Mouse (Mus musculus) limb, embryonic 15.5 days (tissue): ENCODE measurements around the gene Abi3. TPM values are rescaled to one million over a fixed set of nuclear protein-coding genes. Genes with fewer than 3 reads are reported as not detected.

ENCODE experiments used
- ATAC-seq: fragments of 200-750 bp; cut with Nextera tagmentation; 2 replicates; pipeline ENCODE4 v1.8.0; 2017; ENCODE audit warnings: low read depth, moderate TSS enrichment; ENCODE audit not compliant: insufficient number of reproducible peaks, low FRiP score, low TSS enrichment
- H3K27ac ChIP-seq: fragments of 300-500 bp; sonication (generic); 2 replicates; pipeline ENCODE4 v1.5.1; 2015; ENCODE audit warnings: moderate library complexity, mild to moderate bottlenecking, inconsistent platforms
- H3K27me3 ChIP-seq: fragments of 300-500 bp; sonication (generic); 2 replicates; pipeline ENCODE4 v1.6.1; 2015; ENCODE audit warnings: inconsistent platforms
- H3K36me3 ChIP-seq: fragments of 300-500 bp; sonication (generic); 2 replicates; pipeline ENCODE4 v1.6.1; 2015; ENCODE audit warnings: inconsistent platforms
- H3K4me1 ChIP-seq: fragments of 300-500 bp; sonication (generic); 2 replicates; pipeline ENCODE4 v1.6.1; 2015; ENCODE audit warnings: inconsistent platforms
- H3K4me2 ChIP-seq: fragments of 300-500 bp; sonication (generic); 2 replicates; pipeline ENCODE4 v1.6.1; 2015; ENCODE audit warnings: mild to moderate bottlenecking, inconsistent platforms
- H3K4me3 ChIP-seq: fragments of 300-500 bp; sonication (generic); 2 replicates; pipeline ENCODE4 v1.5.1; 2015; ENCODE audit warnings: mild to moderate bottlenecking, inconsistent platforms
- H3K9ac ChIP-seq: fragments of 300-500 bp; sonication (generic); 2 replicates; pipeline ENCODE4 v1.6.1; 2015; ENCODE audit warnings: inconsistent platforms
- H3K9me3 ChIP-seq: fragments of 300-500 bp; sonication (generic); 2 replicates; pipeline ENCODE4 v1.6.1; 2016; ENCODE audit warnings: inconsistent platforms
- WGBS: fragments of 180-500 bp; shearing (Covaris S2); methylation state at CpG from one replicate; pipeline ENCODE4 v1.1.7; 2015; 5-methylcytosine and 5-hydroxymethylcytosine counted together
- polyA plus RNA-seq: library from polyadenylated mRNA; unstranded; fragments of >200 nt; fragmentation: Nextera tagmentation; extraction: Ambion mirVana; gene quantifications from 2 replicates; pipeline ENCODE4 v1.2.1, GENCODE M21; 2015

Abi3 gene
- polyA plus RNA-seq, 1 experiment from 2014 or later = 7.2 TPM

GRCm38 (mm10) chr11:95857716-95858527 lies 15.6 kb upstream of the Abi3 start:
- Histone ChIP-seq H3K9me3 (no peaks in the 10 kb centered on the region), H3K27ac (peak overlapping the region; percentile 96), H3K36me3 (no peaks in the 10 kb centered on the region), H3K27me3 (no peaks in the 10 kb centered on the region), H3K4me2 (peak overlapping the region; percentile 58), H3K9ac (peak overlapping the region; percentile 56), H3K4me1 (peaks cover 11% of the 10 kb centered on the region), H3K4me3 (peak overlapping the region; percentile 83)
- no peak for ATAC-seq
- WGBS = 21% methylated on average over 21 of the region's 21 CpGs

- H3K4me1 ChIP-seq = peaks cover 11% of the 10 kb centered on the region
- no peak for ATAC-seq
- H3K9ac ChIP-seq = no peak overlapping the region
- no peaks in the 10 kb centered on the region for H3K36me3 ChIP-seq
- no peaks in the 10 kb centered on the region for H3K27me3 ChIP-seq
- H3K4me3 ChIP-seq = no peak overlapping the region
- no peaks in the 10 kb centered on the region for H3K9me3 ChIP-seq
- no peak overlapping the region for H3K4me2 ChIP-seq
- 80% methylated on average over 4 of the region's 4 CpGs for WGBS
- no peak overlapping the region for H3K27ac ChIP-seq
Measured at GRCm38 (mm10) chr11:95857306-95857705, 15.0 kb upstream of the Abi3 start.

- 62% methylated on average over 5 of the region's 5 CpGs for WGBS
- H3K36me3 ChIP-seq = no peaks in the 10 kb centered on the region
- H3K9me3 ChIP-seq = no peaks in the 10 kb centered on the region
- H3K27me3 ChIP-seq = no peaks in the 10 kb centered on the region
- peaks cover 3% of the 10 kb centered on the region; the same call in 1 of the 2 replicates for H3K4me1 ChIP-seq
- H3K4me2 ChIP-seq = no peak overlapping the region
- no peak overlapping the region for H3K4me3 ChIP-seq
- no peak overlapping the region for H3K9ac ChIP-seq
- no peak for ATAC-seq
- H3K27ac ChIP-seq = no peak overlapping the region
Measured at GRCm38 (mm10) chr11:95853684-95854083, 11.4 kb upstream of the Abi3 start.

GRCm38 (mm10) chr11:95850898-95851297 lies 8.6 kb upstream of the Abi3 start:
- Histone ChIP-seq H3K36me3 (no peaks in the 10 kb centered on the region), H3K27me3 (no peaks in the 10 kb centered on the region), H3K9me3 (no peaks in the 10 kb centered on the region), H3K4me2 (no peak overlapping the region), H3K27ac (no peak overlapping the region), H3K4me1 (no peaks in the 10 kb centered on the region), H3K4me3 (no peak overlapping the region), H3K9ac (no peak overlapping the region)
- whole genome bisulfite sequencing = 62% methylated on average over 2 of the region's 2 CpGs
- no peak for ATAC-seq

GRCm38 (mm10) chr11:95844935-95845334 lies 2.7 kb upstream of the Abi3 start:
- H3K36me3 ChIP-seq = no peaks in the 10 kb centered on the region
- H3K27me3 ChIP-seq = peaks cover 13% of the 10 kb centered on the region
- H3K4me2 ChIP-seq = no peak overlapping the region
- no peak overlapping the region for H3K4me3 ChIP-seq
- ATAC-seq = no peak
- no peak overlapping the region for H3K9ac ChIP-seq
- H3K27ac ChIP-seq = no peak overlapping the region
- no peaks in the 10 kb centered on the region for H3K9me3 ChIP-seq
- peaks cover 10% of the 10 kb centered on the region for H3K4me1 ChIP-seq
- WGBS = 60% methylated on average over 4 of the region's 4 CpGs

GRCm38 (mm10) chr11:95843421-95843950 lies 1.2 kb upstream of the Abi3 start:
- H3K4me2 ChIP-seq = no peak overlapping the region
- peaks cover 10% of the 10 kb centered on the region for H3K4me1 ChIP-seq

GRCm38 (mm10) chr11:95842953-95843352 lies 677 bp upstream of the Abi3 start:
- no peak for ATAC-seq
- H3K27me3 ChIP-seq = peaks cover 14% of the 10 kb centered on the region
- peaks cover 12% of the 10 kb centered on the region for H3K4me1 ChIP-seq
- H3K36me3 ChIP-seq = no peaks in the 10 kb centered on the region
- no peaks in the 10 kb centered on the region for H3K9me3 ChIP-seq
- no peak overlapping the region for H3K27ac ChIP-seq
- H3K9ac ChIP-seq = no peak overlapping the region
- WGBS = 66% methylated on average over 5 of the region's 5 CpGs
- H3K4me2 ChIP-seq = no peak overlapping the region
- H3K4me3 ChIP-seq = no peak overlapping the region

More at GRCm38 (mm10) chr11:95843421-95843950, 1.2 kb upstream of the Abi3 start:
- 56% methylated on average over 6 of the region's 6 CpGs for WGBS
- Histone ChIP-seq H3K27me3 (peaks cover 13% of the 10 kb centered on the region), H3K4me3 (no peak overlapping the region), H3K9me3 (no peaks in the 10 kb centered on the region), H3K9ac (no peak overlapping the region), H3K27ac (no peak overlapping the region), H3K36me3 (no peaks in the 10 kb centered on the region)
- ATAC-seq = no peak

- WGBS = 58% methylated on average over 10 of the region's 10 CpGs
- peak overlapping the region; percentile 24; the same call in 1 of the 2 replicates for H3K4me2 ChIP-seq
- peak overlapping the region; percentile 4; the same call in 1 of the 2 replicates for H3K9ac ChIP-seq
- peaks cover 27% of the 10 kb centered on the region for H3K4me1 ChIP-seq
- H3K9me3 ChIP-seq = no peaks in the 10 kb centered on the region
- no peaks in the 10 kb centered on the region for H3K36me3 ChIP-seq
- no peak for ATAC-seq
- peaks cover 21% of the 10 kb centered on the region for H3K27me3 ChIP-seq
- peak overlapping the region; percentile 22 for H3K4me3 ChIP-seq
- 0 out of 2 replicates have a peak overlapping the region, but pooled peaks have one; percentile 18 for H3K27ac ChIP-seq
Measured at GRCm38 (mm10) chr11:95841498-95841830, 812 bp downstream of the Abi3 start.

- H3K27ac ChIP-seq = no peak overlapping the region
- no peak overlapping the region for H3K9ac ChIP-seq
- H3K4me3 ChIP-seq = peak overlapping the region; percentile 22
Measured at GRCm38 (mm10) chr11:95840694-95841497, 1.4 kb downstream of the Abi3 start.

GRCm38 (mm10) chr11:95838999-95839868 lies 3.0 kb downstream of the Abi3 start:
- H3K4me2 ChIP-seq = no peak overlapping the region
- no peak overlapping the region for H3K9ac ChIP-seq
- H3K9me3 ChIP-seq = no peaks in the 10 kb centered on the region
- no peak for ATAC-seq
- peaks cover 47% of the 10 kb centered on the region for H3K4me1 ChIP-seq
- H3K36me3 ChIP-seq = no peaks in the 10 kb centered on the region
- H3K27ac ChIP-seq = no peak overlapping the region
- peaks cover 43% of the 10 kb centered on the region for H3K27me3 ChIP-seq
- WGBS = 69% methylated on average over 8 of the region's 8 CpGs
- H3K4me3 ChIP-seq = no peak overlapping the region

More at GRCm38 (mm10) chr11:95840694-95841497, 1.4 kb downstream of the Abi3 start:
- WGBS = 74% methylated on average over 5 of the region's 5 CpGs
- Histone ChIP-seq H3K27me3 (peaks cover 27% of the 10 kb centered on the region), H3K36me3 (no peaks in the 10 kb centered on the region), H3K9me3 (no peaks in the 10 kb centered on the region), H3K4me1 (peaks cover 33% of the 10 kb centered on the region), H3K4me2 (no peak overlapping the region)
- no peak for ATAC-seq

GRCm38 (mm10) chr11:95838598-95838997 lies 3.7 kb downstream of the Abi3 start:
- Histone ChIP-seq H3K27me3 (peaks cover 50% of the 10 kb centered on the region), H3K4me3 (no peak overlapping the region), H3K4me1 (peaks cover 53% of the 10 kb centered on the region), H3K36me3 (no peaks in the 10 kb centered on the region), H3K4me2 (no peak overlapping the region), H3K9me3 (no peaks in the 10 kb centered on the region), H3K27ac (no peak overlapping the region), H3K9ac (no peak overlapping the region)
- WGBS = 75% methylated on average over 4 of the region's 4 CpGs
- no peak for ATAC-seq
